Mouse (Mus musculus) ovary, adult 18-20 months (tissue): ENCODE measurements around the gene Utf1.

ENCODE experiments used
- DNase-seq: peaks from one replicate; pipeline ENCODE4 v3.0.0; 2022; ENCODE audit warnings: low spot score, mixed read lengths

Gene Utf1

GRCm38 (mm10) chr7:139972923-139973331 lies 29.3 kb downstream of the Utf1 start:
- no peak for DNase-seq

- DNase-seq: no peak
Observed at GRCm38 (mm10) chr7:139974307-139974706, 30.7 kb downstream of the Utf1 start.

GRCm38 (mm10) chr7:139975471-139975870 lies 31.9 kb downstream of the Utf1 start:
- DNase-seq: no peak

- peak; percentile 74 for DNase-seq
Observed at GRCm38 (mm10) chr7:139978278-139978892, 34.8 kb downstream of the Utf1 start, which contains the start of gene 6430531B16Rik. Gene 6430531B16Rik, minus strand, starts transcription at chr7:139978755.

- DNase-seq: no peak
Observed at GRCm38 (mm10) chr7:139979011-139979719, 35.6 kb downstream of the Utf1 start.

- no peak for DNase-seq
Observed at GRCm38 (mm10) chr7:139980778-139981177, 37.2 kb downstream of the Utf1 start.

GRCm38 (mm10) chr7:139982058-139982457 lies 38.5 kb downstream of the Utf1 start:
- DNase-seq: no peak

GRCm38 (mm10) chr7:139984505-139984904 lies 40.9 kb downstream of the Utf1 start:
- DNase-seq: no peak

- DNase-seq: no peak
Observed at GRCm38 (mm10) chr7:139988272-139988671, 44.7 kb downstream of the Utf1 start.

GRCm38 (mm10) chr7:139990864-139991394 lies 47.3 kb downstream of the Utf1 start:
- no peak for DNase-seq

GRCm38 (mm10) chr7:139992406-139992805 lies 48.8 kb downstream of the Utf1 start, which contains the start of gene Adam8:
Gene Adam8, minus strand, starts transcription at chr7:139992562.
- no peak for DNase-seq

GRCm38 (mm10) chr7:139993532-139993931 lies 49.9 kb downstream of the Utf1 start:
- DNase-seq: no peak

GRCm38 (mm10) chr7:139994202-139994601 lies 50.6 kb downstream of the Utf1 start:
- no peak for DNase-seq

- DNase-seq: peak; percentile 80
Observed at GRCm38 (mm10) chr7:139994676-139995075, 51.1 kb downstream of the Utf1 start.
